In the genomic region with DNA sequence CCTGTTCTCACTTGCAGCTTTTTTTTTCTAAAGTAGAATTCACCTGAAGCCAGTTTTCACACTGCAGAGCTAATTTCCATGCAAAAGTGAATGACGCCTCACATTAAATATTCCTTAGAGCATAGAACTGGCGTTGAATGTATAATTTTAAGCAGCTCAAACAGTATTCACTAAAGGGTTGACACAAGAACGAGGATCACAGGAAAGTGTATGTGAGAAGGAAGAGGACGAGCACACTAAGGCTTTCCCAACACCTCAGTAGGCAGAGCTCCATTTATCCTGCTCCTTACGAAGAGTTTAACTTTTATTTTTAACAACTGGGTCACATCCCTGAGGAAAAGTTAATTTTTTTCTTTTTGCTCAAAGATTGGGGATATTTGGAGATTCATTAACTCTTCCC, we compare ENCODE assay signal across 30 mouse cellular contexts.
A peak's percentile ranks its signal among the peaks of the same experiment; 100 is the strongest.
DNase-seq lines count a peak whose midpoint lies in the region; ATAC-seq lines count a peak whose summit lies in the region.
"Had no signal": no experiment of that assay in that cellular context is flagged by ENCODE, and none has a peak within 500 bp of the region (broad histone marks: within the 10 kb centered on the region; RNA-seq: fewer than 3 reads in every experiment).

No protein-coding gene starts in this region.

- H3K36me3 ChIP-seq in midbrain, embryonic 14.5 days (ENCODE audit: control insufficient read depth, insufficient read depth, low read length): no peaks in the 10 kb centered on the region
- H3K36me3 ChIP-seq in midbrain, embryonic 10.5 days: no peaks in the 10 kb centered on the region
- H3K36me3 ChIP-seq: embryonic facial prominence, embryonic 10.5 days; embryonic facial prominence, embryonic 13.5 days; forebrain, embryonic 12.5 days; G1E; heart, embryonic 10.5 days; heart, embryonic 13.5 days had no signal

- no peak overlapping the region for H3K4me2 ChIP-seq in midbrain, embryonic 14.5 days (ENCODE audit: low read length)
- H3K4me2 ChIP-seq: embryonic facial prominence, embryonic 13.5 days; forebrain, embryonic 12.5 days; heart, embryonic 13.5 days had no signal

- peak; percentile 67; the same call in 1 of the 2 replicates for ATAC-seq in frontal cortex, adult (ENCODE audit: low TSS enrichment)
- ATAC-seq in midbrain, embryonic 14.5 days (ENCODE audit: low FRiP score, low TSS enrichment): no peak
- ATAC-seq: forebrain, postnatal 0 days; intestine, postnatal 0 days; Patski had no signal

- no peak overlapping the region for H3K27ac ChIP-seq in midbrain, embryonic 14.5 days (replicated peaks; ENCODE audit: low read depth, low read length)
- no peak overlapping the region for H3K27ac ChIP-seq in midbrain, embryonic 10.5 days (replicated peaks)
- H3K27ac ChIP-seq: embryonic facial prominence, embryonic 10.5 days; embryonic facial prominence, embryonic 13.5 days; forebrain, embryonic 12.5 days; heart, adult 2 months; heart, embryonic 10.5 days; heart, embryonic 13.5 days had no signal

- H3K9ac ChIP-seq in midbrain, embryonic 14.5 days (replicated peaks; ENCODE audit: low read length): no peak overlapping the region
- H3K9ac ChIP-seq: embryonic facial prominence, embryonic 13.5 days; forebrain, embryonic 12.5 days; forebrain, postnatal 0 days; heart, embryonic 13.5 days had no signal

- DNase-seq in frontal cortex, postnatal 10 days (ENCODE audit: low spot score in 2 of 2): no peak
- peak; percentile 28 for DNase-seq in midbrain, embryonic 14.5 days
- no peak for DNase-seq in midbrain, embryonic 10.5 days (ENCODE audit: low spot score)
- DNase-seq in brain, adult 2 months (ENCODE audit: low read depth, low spot score): peak; percentile 29
- DNase-seq in ovary, adult 18-20 months (ENCODE audit: low spot score): no peak
- DNase-seq: adrenal gland, postnatal 10 days; adrenal gland, postnatal 36 days; B cell, adult 2 months; cerebellum, adult 11-12 months; cerebellum, adult 8-10 months; cerebellum, postnatal 10 days; cerebellum, postnatal 36 days; embryo, embryonic 11 days; forebrain, postnatal 0 days; gastrocnemius, postnatal 10 days; gastrocnemius, postnatal 36 days; heart, adult 2 months; heart, postnatal 14 days; heart, postnatal 4 days had no signal

- H3K9me3 ChIP-seq in midbrain, embryonic 14.5 days (ENCODE audit: control insufficient read depth, low read length): no peaks in the 10 kb centered on the region
- no peaks in the 10 kb centered on the region for H3K9me3 ChIP-seq in midbrain, embryonic 10.5 days (replicated peaks)
- H3K9me3 ChIP-seq: embryonic facial prominence, embryonic 10.5 days; embryonic facial prominence, embryonic 13.5 days; forebrain, embryonic 12.5 days; heart, embryonic 10.5 days; heart, embryonic 13.5 days had no signal

- H3K27me3 ChIP-seq in midbrain, embryonic 14.5 days (ENCODE audit: control insufficient read depth, insufficient read depth, low read length): no peaks in the 10 kb centered on the region
- H3K27me3 ChIP-seq in midbrain, embryonic 10.5 days (ENCODE audit: low read depth, poor library complexity, severe bottlenecking): no peaks in the 10 kb centered on the region
- H3K27me3 ChIP-seq: CH12.LX; embryonic facial prominence, embryonic 13.5 days; forebrain, embryonic 12.5 days; heart, embryonic 13.5 days; Patski had no signal

- no peak overlapping the region for H3K4me3 ChIP-seq in midbrain, embryonic 14.5 days (replicated peaks; ENCODE audit: low read depth, low read length)
- H3K4me3 ChIP-seq in midbrain, embryonic 10.5 days: no peak overlapping the region
- H3K4me3 ChIP-seq: embryonic facial prominence, embryonic 10.5 days; embryonic facial prominence, embryonic 13.5 days; erythroblast, embryonic 14.5 days; forebrain, embryonic 12.5 days; heart, adult 2 months; heart, embryonic 10.5 days; heart, embryonic 13.5 days had no signal

- 58% methylated on average over 5 of the region's 5 CpGs for WGBS in midbrain, embryonic 14.5 days
- WGBS in midbrain, embryonic 10.5 days: 83% methylated on average over 5 of the region's 5 CpGs

- no peaks in the 10 kb centered on the region for H3K4me1 ChIP-seq in midbrain, embryonic 14.5 days (ENCODE audit: control insufficient read depth, insufficient read depth, low read length)
- H3K4me1 ChIP-seq in midbrain, embryonic 10.5 days: no peaks in the 10 kb centered on the region
- H3K4me1 ChIP-seq: embryonic facial prominence, embryonic 10.5 days; embryonic facial prominence, embryonic 13.5 days; forebrain, embryonic 12.5 days; heart, embryonic 10.5 days; heart, embryonic 13.5 days had no signal

Comparison
In these comparisons a context has a peak if more than half of its experiments do, and no peak if none do; other contexts are left out.
1. DNase-seq: peak in midbrain, embryonic 14.5 days (single experiment) and brain, adult 2 months (single experiment); none in frontal cortex, postnatal 10 days (0 of 2), midbrain, embryonic 10.5 days (single experiment) and ovary, adult 18-20 months (single experiment).